Mouse (Mus musculus): ENCODE results near the gene Tmigd3.
A peak's percentile ranks its signal among the peaks of the same experiment; 100 is the strongest.

The Tmigd3 gene

GRCm38 (mm10) chr3:105877252-105877803 is 6.6 kb downstream of the Tmigd3 start:
- no peak for DNase-seq

DNA sequence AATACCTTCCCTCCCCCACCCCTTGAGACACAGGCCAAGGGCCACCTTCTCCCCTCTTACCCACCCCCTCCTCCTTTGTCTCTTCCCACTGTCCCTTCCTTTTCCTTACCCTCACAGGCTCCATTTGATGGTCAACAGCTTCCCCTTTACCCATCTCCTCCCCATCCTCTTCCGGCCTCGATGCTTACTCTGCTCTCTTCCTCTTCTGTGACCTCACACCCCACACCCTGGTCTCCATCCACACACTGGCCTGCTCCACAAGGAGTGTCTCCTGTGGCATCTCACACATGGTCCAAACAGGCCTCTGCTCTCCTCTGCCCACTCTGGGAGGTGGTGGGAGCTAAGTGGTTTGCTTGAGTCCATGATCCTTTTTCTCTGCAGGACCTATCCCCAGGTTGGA is 7.2 kb downstream of the Tmigd3 start:
- no peak for DNase-seq

GRCm38 (mm10) chr3:105878751-105879150 is 8.0 kb downstream of the Tmigd3 start:
- DNase-seq, result no peak

DNA sequence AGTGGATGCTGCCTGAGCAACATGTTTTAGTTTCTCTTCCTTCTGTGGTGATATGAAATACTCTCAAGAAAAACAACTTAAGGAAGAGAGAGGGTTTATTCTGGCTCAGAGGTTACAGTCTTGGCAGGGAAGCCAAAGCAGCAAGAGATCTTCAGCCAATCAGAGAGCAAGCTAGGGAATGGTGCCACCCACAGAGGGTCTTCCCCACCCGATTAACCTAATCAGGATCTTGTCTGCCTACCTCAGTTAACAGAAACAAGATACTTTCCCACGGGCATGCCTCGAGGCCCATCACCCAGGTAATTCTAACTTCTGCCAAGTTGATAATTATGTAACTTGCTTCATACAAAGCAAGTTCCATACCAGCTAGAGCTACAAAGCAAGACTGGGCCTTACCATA is 9.7 kb downstream of the Tmigd3 start:
- no peak for DNase-seq

GRCm38 (mm10) chr3:105882105-105882504 is 11.4 kb downstream of the Tmigd3 start:
- DNase-seq, result no peak

- DNase-seq, result no peak
Measured at GRCm38 (mm10) chr3:105883111-105883510, 12.4 kb downstream of the Tmigd3 start.

DNA sequence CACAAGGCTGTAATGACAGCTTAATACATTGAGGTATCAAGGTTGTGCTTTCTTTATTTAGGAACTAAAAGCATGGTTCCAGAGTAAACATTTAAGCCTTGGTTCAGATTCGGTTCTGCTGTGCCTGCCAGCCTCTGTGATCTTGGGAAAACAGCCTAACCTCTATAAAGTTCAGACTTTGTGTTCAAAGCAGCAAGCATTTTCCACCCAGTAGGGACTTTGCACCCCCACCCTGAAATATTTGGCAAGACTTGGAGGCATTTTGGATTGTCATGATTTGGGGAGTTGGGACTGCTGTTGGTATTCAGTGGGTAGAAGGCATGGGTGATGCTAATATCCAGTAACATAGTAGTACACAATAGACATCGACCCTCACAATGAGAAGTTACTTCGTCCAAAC is 18.3 kb downstream of the Tmigd3 start:
- DNase-seq, result no peak

DNA sequence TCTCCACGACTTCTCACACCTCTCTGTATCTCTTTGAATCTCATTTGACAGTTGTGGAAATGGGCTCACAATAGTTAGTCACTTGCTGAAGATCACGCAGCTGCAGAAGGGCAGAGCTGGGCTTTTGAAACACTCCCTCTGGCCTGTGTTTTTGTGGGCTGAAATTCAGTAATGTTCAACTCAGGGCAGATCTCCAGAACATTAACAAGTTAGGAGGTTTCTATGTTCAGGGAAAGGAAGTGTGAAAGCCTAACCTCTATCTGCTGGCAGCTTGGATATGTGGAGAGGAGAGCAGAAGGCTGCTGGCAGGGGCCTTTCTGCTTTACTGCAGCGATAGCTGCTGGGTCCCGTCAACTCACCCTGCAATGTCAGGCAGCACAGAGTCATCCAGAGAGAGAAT is 19.5 kb downstream of the Tmigd3 start:
- DNase-seq, result peak in 1 of 2 experiments; percentile 42

DNA sequence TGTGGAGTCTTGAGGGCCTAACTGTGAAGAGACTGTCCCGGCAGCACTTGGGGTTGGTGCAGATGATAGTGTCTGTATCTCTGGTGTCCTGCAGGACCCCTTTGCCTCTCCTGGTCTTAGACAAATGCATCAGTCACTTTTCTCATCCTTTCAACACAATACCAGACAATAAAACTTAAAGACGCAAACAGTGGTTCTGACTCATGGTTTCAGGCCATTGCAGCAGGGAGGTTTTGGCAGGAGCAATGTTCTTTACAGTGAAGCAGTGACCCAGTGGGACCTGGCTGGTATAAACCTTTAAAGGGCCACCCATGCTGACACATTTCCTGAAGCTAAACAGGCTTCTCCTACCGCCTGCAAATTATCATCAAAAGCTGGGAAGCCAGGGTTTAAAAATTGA is 20.4 kb downstream of the Tmigd3 start:
- no peak for DNase-seq

- peak in 1 of 2 experiments; percentile 20 for DNase-seq
Measured at GRCm38 (mm10) chr3:105891760-105892571, 21.3 kb downstream of the Tmigd3 start.

DNA sequence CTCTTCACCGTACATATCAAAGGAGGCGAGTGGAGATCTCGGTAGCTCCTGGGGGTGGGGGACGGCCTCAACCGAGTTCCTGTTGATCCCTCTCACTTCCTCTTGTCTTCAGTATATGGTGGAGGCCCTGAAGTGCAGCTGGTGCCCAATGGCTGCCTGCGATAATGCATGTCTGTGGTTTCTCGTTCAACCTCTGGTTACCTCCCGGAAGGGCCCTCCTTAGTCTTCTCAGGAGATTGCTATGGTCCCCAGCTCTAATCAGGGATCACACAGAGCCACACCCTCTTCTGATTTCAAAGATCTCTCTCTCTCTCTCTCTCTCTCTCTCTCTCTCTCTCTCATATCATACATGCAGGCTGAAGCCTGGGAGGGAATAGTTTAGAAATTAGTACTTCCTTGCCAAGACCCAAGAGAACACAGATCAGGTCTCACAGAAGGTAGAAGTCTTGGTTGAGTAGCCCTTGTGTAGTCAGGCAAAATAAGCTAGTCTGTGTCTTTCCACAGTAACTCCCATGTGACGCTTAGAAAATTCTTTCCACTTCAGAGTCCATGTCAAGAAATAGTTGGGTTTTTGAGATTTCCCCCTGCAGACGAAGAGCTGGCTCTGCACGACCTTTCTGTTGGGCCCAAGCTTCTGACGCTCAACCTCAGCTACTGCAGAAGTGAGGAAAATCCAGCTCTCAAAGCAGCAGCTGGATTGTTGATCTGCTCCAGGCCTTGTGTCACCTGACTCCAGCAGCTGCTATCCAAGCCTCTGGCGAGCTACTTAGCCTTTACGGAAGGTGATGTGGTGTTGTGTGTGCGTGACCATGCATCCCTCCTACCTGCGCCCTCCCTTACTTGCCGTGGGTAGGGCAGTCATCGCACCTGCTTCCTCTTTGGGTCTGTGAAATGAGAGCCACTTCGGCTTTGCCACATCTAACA is 22.1 kb downstream of the Tmigd3 start:
- no peak for DNase-seq

- DNase-seq, result no peak
Measured at GRCm38 (mm10) chr3:105893941-105894391, 23.3 kb downstream of the Tmigd3 start.

GRCm38 (mm10) chr3:105894601-105895592 is 24.2 kb downstream of the Tmigd3 start:
- peak; percentile 43 to 72 for DNase-seq

DNA sequence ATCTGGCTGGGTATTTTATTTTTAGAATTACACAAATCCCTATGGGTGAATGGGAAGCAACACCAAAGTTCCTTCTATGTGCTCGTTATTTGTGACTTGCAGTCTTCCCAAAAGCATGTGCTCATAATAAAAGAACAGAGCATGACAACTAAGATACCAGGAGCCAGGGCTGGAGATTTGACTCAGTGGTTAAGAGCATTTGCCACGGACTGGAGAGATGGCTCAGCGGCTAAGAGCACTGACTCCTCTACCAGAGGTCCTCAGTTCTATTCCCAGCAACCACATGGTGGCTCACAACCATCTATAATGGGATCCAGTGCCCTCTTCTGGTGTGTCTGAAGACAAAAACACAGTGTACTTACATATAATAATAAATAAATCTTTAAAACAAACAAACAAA is 26.1 kb downstream of the Tmigd3 start:
- DNase-seq, result no peak

DNA sequence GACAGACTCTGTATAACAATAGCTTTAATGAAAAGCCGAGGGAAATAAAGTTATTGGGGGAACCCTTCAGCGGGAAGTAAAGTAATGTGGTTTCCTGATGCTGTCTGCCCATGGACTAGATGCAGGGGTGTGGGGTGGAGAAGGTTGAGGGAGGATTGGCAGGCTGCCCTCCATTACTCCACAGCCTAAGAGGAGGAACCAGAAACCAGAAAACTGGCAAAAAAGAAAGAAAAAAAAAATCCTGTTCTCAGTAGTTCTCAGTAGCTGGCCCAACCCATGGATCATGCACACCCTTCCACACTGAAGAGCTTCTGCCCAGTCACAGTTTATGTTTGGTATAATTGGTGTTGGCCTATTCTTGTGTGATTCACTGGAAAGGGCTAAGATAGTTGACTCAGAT is 27.6 kb downstream of the Tmigd3 start:
- DNase-seq, result no peak

- no peak for DNase-seq
Measured at GRCm38 (mm10) chr3:105898861-105899260, 28.2 kb downstream of the Tmigd3 start.

DNA sequence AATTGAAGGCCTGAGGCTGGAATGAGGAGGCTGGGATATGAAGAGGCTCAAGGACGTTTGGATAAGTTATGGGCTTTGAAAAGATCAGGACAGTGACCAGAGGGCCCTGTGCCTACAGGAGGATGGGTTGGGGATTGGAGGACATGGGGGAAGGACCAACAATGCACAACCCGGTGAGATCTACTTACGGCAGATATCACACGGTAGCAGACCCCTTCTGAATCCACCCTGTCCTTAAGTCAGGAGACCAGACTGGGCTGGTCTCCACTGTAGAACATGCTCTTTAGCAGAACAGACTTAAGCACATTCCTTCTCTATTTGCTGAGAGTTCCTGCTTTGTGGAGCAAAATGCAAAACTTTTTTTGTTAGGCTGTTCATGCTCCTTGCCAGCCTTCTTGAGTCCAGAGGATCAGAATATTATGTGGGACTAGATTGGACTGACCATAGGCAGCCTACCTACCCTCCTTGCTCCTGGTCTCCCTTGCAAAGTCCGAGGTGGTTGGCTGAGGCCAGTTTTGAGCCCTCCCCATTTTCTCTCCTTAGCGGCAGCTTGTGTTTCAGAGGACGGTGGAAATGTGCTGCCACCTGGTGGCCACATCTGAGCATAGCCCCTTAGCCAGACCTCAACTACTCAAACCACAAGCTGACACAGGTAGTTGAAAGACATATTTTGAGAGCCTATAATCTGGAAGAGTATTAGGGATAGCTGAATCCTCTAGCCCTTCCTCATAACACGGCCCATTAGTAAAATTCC is 28.9 kb downstream of the Tmigd3 start:
- DNase-seq, result peak; percentile 90

DNA sequence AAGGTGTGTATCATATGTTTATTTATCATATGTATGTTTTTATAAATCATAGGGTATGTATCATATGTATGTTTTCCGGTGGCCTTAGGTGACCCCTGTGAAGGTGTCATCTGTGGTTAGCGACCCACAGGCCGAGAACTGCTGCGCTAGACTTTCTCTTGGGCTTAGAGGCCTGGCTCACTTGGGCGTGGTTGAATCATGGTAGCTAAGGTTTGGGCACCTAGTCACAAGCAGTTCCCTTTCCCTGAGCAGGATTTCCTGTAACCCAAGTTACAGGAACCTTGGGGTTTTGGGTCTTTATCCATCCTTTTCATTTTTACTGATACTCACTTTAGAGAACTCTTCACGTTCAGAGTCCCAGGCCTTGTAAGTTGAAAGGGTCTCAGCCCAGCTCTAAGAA is 29.6 kb downstream of the Tmigd3 start:
- DNase-seq, result no peak

GRCm38 (mm10) chr3:105900716-105901115 is 30.0 kb downstream of the Tmigd3 start:
- DNase-seq, result no peak

GRCm38 (mm10) chr3:105901468-105901867 is 30.8 kb downstream of the Tmigd3 start:
- DNase-seq, result no peak

DNA sequence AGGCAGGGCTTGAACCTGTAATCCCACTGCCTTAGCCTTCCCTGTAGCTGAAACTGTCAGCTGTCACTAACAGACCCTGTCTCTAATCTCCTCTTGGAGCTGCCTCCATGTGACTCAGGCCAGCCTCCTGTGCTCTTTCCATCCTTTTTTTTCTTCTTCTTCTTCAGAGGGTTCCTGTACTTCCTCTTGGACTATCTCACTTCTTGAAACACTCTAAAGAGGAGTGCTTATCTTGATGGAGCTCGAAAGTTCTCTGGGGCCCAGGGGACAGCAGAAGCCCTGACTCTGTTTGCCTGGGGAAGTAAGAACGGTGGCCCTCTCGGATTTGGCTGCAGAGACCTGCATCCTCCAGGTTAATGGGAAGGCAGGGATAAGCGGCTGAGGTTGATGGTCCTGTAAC is 33.5 kb downstream of the Tmigd3 start:
- no peak for DNase-seq
